Mouse (Mus musculus) cerebellum, adult 9-11 months (tissue): ENCODE results near the gene Pex26.

Source experiments
- DNase-seq: peaks from one replicate; pipeline ENCODE4 v3.0.0; 2022

Gene Pex26

DNA sequence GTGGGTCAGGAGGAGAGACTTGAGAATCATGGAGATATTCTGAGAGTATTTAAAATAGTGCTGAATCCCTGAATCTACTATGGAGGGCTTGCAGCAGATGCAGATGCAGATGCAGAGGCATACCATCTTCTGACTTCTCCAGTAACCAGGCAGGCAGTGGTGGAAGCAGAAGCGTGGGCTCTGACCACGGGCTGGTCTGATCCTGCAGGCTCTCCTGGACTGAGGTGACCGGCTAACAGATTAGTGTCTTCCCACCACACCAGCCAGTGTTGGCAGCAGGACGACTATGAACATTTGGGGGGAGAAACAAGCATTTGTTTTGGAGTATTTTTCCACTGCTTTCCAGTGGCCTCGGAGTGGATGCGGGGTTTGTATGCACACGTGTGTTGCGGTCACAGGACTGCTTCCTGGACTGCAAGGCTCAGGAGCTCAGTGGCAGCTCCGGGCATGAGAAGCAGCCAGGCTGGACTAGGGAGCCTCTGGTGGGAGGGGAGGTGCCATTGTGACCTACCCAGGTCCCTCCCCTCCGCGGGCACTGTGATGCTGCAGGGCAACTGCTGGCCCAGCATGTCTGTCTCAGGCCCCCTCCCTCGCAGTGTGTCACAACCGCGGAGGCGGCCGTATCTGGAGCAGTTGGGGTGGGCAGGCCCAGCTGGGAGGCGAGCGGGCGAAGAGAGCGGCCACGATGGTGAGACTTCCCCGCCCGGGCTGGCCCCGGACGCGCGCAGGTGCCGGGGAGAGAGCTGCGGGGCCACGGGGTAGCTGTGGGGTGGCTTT, 26.9 kb downstream of the Pex26 start, which contains the start of gene Tuba8:
Gene Tuba8, plus strand, starts transcription at position 548 of the 777 bp plus-strand sequence.
- DNase-seq: peak; percentile 72

DNA sequence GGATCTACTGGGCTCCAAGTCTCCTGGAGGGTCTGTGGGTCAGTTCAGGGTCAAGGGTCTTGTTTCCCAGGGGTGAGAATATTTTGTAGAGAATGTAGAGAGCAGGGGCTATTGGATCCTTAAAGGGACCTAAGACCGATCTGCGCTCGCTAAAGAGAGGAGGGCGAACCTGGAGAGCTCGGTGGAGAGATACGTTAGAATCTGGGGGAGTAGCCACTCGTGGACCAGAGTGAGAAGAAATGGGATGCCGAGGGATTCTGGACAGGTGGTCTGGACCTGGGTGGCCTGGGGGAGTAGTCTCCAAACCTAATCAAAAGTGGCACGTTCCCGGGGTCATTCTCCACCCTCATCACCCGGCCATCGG, 27.4 kb downstream of the Pex26 start:
- DNase-seq: no peak

DNA sequence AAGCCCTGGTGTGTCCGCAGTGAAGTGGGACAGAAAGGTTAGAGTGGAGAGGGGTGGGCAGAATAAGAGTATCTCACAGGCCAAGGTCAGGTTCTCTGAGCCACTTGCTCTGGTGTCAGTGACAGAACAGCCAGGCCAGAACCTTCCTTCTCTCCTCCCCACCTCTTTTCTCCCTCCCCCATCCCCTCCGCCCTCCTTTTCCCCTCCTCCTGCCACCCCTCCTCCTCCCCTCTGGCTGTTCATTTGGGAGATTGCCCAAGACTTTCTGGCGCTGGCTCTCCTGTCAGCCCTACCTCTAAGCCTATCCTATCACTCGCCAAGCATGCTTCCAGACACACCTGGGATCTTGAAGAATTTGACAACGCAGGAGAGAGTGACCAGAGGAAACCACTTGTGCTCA, 28.3 kb downstream of the Pex26 start:
- DNase-seq: peak; percentile 43

DNA sequence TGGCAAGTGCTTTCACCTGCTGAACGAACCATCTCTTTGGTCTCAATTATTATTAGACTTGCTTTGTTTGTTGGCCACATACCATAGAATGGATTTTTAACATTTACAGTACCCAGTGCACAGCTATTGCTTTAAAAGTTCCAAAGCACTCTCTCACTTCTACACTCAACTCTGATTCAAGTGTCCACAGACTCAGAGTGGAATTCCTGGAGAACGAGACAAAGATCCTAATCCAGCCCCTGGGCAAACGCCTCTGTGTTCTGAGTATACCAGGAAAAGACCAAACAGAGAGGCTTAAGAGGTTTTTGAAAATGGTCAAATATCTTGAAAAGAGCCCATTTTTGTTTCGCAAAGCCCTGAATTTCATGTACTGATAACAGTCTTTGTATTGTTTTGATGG, 29.5 kb downstream of the Pex26 start:
- DNase-seq: no peak

DNA sequence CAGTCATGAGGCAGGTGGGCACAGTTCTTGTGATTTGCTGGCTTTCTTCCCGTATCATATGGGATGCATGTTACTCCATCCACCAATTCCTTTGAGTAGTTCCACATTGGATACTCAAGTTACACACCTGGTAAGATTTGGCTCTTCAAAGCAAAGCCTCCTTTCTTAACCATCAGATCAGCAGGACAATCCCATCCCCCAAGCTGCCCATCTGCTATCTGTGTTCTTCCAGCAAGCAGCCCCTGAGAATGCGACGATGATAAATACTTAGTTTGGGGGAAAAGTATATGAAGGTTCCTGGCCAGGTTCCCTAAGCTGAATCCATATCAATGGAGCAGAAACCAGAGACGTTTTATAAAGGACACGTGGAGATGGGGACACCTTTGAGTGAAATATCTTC, 30.8 kb downstream of the Pex26 start:
- no peak for DNase-seq

DNA sequence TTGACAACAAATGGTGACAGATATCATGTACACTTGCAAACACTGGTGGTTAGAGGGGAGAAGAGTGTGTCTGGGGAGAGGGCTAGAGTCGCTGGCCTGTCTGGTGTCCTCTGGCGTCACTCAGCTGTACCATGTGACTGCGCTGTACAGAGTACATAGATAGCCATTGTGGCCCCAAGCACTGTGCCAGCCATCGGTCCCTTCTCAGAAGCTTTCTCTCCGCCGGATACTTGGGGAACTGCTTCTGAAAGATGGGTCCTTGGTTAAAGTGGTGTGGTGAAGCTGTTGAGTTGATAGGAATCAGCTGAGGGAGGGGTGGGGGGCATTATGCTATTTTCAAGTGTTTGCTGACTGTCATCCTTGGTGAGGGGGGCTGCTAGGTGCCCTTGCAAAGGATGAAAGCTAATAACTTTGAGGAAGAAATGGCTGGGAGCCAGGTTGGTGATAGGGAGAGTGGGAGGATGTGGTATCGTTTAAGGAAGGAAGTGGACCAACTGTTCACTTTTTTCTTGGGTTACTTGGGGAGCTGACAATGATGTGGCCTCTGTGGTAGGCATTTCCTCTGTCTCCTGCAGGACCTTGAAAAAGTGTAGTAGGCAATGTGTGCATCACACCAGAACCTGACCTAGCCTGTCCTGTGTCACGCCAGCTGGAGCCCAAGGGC, 31.3 kb downstream of the Pex26 start:
- no peak for DNase-seq

DNA sequence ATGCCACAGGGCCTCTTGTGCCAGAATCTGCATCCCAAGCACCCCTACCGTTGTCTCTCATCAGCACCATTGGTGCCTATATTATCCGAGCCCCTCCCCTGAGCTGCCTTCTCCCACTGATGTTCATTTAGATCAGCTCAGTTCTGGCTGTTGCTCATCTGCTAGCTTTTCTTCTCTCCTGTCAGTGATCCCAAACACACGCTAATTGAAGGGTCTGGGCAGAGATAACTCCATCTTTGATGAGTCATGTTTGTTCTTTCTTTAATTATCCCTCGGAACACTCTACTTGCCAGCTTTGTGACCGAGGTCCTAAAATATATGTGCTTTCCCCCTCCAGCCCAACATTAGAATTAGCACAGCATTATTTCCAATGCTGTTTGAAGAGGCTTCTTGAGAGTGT, 31.9 kb downstream of the Pex26 start:
- no peak for DNase-seq

DNA sequence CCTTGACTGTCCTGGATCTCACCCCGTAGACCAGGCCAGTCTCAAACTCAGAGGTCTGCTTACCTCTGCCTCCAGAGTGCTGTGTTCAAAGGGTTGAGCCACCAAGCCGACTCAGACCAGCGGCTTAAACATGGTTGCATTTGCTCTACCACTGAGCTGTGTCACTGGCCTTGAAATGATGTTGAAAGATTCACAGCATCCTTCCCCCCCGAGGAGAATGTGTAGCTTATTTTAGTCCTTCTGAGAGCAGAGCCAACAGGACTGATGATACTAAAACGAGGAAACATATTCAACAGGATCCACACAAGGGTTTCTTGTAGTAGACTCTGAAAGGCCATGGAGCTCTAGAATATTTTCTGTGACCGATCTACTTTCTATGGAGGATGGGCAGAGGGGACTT, 32.4 kb downstream of the Pex26 start:
- DNase-seq: no peak

DNA sequence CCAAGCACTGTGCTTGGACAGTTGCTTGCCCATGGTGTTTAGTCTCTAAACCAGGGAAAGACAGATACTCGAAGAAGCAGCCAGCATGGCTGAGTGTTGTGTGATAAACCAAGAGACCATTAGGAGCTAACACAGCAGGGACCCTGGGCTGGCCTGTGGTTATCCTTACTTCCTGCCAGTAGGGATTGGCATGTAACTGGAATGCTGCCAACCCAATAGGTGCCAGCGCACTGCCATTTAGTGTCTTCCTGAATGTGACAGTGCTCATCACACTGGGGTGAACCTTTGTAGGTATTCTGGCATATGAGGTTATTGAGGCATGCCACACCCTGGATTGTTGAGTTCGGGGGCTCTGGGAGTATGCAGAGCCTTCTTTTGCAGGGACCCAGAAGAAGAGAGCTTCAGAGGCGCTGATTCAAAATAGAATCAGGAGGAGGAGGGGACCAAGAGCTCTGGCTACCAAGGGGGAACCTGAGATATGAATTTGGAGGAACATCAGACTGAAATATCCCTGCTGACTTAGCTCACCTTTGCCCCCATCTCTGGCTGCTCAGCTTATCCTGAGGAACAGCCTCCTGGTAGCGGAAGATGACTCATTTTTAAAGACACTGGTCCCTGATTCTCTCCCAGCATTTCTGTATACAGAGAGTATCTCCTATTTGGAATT, 33.3 kb downstream of the Pex26 start:
- DNase-seq: no peak

DNA sequence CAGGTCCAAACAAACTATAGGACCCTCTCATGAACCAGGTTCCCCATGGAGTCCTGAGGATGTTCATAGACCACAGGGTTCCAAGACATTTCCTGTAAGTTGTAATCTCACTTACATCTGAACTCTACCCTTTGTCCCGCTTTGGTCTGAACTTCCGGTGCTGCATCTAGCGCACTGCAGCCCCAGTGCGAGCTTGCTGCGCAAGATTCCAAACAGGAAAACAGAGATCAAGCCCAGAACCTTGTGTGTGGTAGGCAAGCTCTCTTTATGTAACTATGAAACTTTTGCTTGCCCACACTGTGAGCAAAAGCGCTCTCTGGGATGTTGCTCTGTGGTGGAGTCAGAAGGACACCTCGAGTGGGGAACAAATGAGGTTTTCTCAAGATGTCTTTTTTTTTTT, 34.5 kb downstream of the Pex26 start:
- no peak for DNase-seq

DNA sequence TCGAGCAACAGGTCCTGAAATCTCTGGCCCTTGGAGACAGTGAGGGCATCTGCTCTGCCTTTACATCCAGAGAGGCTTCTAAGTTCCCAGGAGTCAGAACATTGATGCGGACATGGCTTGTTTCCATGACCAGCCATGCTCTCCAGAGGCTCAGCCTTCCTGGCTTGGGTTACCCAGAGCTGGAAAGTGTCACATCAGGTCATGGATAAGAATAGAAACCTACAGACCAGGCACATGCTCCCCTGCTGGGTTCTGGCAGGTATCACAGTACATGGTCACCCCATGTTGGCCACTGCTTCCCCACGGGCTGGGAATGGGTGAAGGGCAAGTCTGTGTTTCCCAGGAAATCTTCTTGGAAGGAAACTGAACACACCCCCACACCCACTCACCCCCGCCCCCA, 35.9 kb downstream of the Pex26 start:
- DNase-seq: no peak

DNA sequence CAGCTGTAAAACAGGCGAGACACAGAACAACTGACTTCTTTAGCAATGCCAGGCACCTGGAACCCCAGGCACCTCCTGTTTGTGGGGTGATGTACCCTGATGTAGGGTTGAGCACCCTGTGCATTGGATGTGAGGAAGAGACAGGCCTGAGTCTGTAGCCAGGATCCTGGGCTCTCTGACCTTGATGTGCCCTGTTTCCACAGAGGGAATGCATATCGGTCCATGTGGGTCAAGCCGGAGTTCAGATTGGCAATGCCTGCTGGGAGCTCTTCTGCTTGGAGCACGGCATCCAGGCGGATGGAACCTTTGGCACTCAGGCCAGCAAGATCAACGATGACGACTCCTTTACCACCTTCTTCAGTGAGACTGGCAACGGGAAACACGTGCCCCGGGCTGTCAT, 36.7 kb downstream of the Pex26 start:
- no peak for DNase-seq

DNA sequence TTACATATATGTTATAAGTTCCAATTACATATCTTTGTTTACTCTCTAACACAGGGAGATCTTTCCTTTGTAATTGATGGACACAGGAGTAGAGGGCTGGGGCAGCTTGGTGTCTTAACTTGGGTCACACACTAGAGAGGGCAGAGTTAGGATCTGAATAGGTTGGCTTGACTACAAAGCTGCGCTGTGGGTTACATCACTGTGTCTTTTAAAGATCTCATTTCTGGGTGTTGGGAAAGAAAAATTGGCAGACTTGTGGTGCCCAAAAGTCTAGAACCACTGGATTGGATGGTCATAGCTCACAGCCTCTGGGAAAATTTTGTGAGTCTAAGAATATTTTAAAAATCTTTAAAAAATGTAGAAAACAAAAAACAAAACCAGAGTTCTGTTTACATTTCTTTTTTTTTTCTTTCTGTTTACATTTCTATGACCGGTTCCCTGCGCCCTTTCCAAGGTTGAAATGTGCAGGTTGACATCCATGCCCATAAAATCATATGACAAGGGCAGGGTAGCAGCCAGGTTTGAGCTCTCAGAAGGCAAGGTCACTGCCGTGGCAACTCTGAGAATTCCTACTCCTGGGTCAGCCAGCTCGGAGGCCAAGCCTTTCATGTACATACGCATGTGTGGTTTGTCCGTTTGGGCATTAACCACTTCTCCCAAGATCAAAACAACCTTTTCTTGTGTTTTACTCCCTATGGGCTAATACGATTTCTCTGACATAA, 38.6 kb downstream of the Pex26 start:
- no peak for DNase-seq

DNA sequence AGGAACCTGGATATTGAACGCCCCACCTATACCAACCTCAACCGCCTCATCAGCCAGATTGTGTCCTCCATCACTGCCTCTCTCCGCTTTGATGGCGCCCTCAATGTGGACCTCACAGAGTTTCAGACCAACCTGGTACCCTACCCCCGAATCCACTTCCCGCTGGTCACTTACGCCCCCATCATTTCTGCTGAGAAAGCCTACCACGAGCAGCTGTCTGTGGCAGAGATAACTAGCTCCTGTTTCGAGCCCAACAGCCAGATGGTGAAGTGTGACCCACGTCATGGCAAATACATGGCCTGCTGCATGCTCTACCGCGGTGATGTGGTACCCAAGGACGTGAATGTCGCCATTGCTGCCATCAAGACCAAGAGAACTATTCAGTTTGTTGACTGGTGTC, 39.5 kb downstream of the Pex26 start:
- DNase-seq: no peak

DNA sequence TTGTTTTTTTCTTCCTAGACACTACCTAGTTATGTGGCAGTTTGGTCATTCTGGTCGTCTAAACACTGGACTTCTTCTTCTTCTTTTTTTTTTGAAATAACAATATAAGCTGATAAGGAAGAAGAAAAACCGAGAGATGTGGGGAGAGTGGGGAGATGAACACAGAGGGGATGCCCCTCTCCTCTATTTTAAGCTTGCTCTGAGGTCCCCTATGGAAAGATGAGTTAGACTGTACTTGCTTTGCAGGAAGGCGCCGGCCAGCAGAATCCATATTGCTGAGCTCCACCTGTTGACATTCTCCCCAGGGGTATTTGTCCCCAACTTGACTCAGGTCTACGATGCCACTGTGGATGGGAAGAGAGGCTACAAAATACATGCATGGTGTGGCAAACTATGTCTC, 40.6 kb downstream of the Pex26 start:
- DNase-seq: no peak

DNA sequence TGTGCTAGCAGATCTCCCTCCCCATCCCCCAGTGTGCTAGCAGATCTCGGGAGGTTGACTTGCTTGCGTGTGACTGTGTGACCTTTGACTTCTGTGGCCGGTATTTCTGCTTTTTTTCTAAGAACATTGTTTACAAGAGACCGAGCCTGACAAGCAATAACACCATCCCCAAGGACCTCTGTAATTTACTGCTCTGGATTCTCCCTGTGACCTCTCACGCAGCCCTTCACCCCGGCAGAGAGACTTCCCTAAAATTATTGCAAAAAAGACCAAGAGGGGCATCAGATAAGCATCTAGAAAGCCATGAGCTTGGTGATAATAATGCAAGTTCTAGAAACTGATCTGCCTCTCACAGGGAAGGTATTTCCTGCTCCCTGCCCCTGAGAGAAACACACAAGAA, 41.5 kb downstream of the Pex26 start:
- DNase-seq: no peak

DNA sequence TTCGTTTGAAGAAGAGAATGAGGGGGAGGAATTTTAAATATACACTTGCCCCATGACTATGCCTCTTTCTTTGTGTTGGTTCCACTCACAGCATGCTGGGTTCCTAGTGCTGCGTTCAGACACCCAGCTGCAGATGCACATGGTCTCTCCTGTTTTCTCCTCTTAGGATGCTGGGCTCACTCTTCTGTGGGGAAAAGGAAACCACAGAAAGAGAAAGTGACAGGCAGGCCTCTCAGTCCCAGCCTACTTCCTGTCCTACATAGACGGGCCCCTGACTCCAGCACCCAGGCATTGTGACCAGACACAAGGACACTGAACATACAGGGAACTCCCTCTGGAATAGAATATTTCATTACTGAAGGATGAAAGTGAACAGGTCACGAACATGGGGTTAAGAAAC, 42.6 kb downstream of the Pex26 start:
- DNase-seq: no peak

DNA sequence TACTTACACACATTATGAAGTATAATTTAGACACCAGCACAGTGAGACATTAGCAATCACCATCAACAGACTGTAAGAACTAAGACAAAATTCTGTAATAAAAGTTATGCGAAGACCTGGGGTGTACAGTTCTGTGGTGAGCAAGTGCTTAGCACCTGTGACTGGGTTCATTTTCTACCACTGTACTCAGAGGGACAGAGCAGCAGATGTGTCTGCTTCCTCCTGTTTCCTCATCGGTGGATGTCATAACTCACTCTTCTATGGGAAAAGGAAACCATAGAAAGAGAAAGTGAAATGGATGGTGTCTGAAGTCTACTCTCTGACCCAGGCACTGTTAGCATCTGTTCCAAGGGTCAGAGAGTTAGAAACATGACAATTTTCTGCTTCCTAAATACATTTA, 43.3 kb downstream of the Pex26 start:
- no peak for DNase-seq

DNA sequence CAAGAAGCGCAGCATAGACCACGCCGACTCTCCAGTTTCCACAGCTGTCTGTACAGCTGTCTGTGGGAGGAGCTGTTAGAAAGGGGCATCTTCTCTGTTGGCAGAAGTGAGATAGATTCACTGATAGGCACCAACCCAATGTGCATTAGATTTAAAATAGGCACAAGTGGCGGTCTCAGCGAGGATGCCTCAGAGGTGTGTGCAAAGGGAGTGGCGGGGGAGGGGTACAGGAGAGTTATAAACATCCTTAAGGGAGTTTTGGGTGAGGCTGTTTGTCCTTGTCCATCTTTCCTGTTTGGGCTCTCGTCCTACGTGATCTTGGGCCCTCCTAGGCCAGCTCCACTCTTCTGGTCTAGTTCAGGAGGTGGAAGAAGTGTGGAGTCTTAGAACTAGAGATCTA, 45.0 kb downstream of the Pex26 start:
- no peak for DNase-seq

DNA sequence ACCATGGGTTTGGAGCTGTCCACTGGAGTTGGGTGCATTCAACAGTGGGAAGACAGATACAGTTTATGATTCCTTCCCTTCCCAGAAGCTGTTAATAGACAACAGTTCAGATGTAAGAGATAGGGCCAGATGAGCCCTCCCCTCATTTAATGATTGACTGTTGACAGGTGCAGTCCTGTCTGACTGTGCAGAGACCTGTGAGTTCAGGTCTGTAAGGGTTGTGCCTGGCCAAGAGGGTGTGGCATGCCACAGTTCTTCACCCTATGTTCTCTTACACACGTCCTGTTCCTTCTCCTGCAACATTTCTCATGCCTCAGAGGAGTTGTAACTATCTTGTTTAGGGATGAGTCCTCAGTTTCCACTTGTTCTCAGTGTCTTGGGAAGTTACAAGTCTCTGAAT, 49.2 kb downstream of the Pex26 start:
- DNase-seq: no peak

DNA sequence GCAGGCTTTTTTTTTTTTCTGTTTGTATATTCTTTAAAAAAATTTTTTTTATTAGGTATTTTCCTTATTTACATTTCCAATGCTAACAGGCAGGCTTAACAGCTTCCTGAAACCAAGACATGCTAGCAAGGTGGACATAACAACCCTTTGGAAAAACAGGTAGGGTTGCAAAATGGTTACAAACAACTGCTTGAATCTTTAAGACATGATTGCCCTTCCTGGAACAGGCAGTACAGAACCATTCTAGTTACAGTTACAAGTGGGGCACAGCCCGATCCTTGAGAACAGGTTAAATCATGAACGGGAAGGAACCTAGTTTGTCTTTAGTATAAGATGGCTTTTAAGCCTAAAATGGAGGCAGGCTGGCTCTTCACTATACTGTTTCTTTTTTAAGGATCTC, 52.9 kb downstream of the Pex26 start:
- no peak for DNase-seq

DNA sequence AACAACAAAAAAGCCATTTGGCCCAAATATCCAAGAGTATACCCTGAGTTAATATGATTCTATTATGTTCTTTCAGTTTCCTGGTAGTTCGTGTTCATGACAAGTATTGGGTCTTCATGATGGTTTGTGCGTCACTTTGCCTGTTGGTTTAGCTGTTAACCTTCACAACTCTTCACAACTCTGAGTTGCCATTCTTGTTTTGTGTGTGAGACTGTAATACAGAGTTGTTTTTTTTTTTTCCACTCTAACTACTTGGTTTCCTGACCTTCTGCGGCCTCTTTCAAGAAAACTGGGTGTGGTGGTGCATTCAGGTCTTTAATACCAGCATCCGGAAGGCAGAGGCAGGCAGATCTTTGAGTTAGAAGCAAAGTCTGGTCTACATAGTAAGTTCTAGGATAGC, 54.7 kb downstream of the Pex26 start:
- no peak for DNase-seq

DNA sequence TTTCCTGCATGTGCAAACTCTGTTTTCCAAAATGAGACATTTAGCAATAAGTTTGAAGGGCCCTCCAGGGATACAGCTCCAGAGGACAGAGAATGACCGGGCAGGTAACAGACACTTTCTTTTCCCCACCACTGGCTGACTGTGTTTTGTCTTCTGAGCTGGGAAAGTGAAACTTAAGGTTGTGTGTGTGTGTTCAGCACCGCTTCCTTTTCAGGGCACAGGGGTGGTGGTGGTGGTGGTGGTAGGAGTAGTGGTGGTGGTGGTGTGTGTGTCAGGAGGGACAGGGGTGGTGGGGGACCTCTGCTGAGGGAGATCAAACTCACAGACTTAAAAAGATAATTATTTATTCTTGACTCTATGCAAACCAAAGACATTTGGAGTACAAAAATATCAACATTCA, 58.3 kb downstream of the Pex26 start:
- no peak for DNase-seq

DNA sequence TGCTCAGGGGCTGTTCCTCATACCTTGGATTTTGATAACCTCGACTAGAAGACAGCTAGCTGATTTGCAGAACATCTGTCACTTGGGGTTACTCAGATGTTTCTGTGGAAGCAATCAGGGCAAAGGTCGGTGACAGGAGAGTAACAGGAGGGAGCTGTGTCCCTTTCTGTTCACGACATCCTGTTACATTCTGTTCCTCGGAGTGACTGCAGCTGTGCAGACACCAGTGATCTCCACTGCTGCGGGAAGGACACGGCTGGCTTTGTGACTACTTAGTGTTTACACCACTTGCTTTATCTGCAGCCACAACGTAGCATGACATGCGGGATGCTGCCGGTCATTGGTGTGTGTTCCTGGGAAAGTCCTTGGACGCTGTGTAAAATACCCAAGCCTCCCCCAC, 59.7 kb downstream of the Pex26 start:
- no peak for DNase-seq
